In the genomic region with DNA sequence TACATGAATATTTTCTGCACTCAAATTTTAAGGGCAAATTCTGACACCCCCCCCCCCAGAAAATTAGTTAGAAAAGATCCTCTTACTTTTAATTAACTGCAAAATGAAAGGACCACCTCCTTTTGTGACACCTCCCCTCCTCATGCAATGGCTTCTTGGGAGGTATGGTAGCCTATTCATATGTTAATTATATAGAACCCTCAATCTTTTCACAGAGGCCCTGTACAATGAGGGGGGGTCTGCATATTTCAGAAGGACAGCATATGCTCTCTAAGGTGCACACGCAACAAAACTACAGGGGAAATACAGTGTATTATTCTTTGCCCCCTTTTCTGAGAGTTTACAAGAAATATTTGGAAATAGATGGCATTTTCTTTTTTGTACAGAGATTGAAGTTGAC, we compare ENCODE assay signal across 33 mouse cellular contexts. TPM values are rescaled to one million over a fixed set of nuclear protein-coding genes. Genes with fewer than 3 reads are reported as not detected.
DNase-seq lines count a peak whose midpoint lies in the region; ATAC-seq and TF ChIP-seq lines count a peak whose summit lies in the region.
"Had no signal": no experiment of that assay in that cellular context is flagged by ENCODE, and none has a peak within 500 bp of the region (broad histone marks: within the 10 kb centered on the region; RNA-seq: fewer than 3 reads in every experiment).

No protein-coding gene starts in this region.

- ATAC-seq in forebrain, embryonic 12.5 days (ENCODE audit: low FRiP score), result peak; percentile 79; the same call in 1 of the 2 replicates
- ATAC-seq in midbrain, embryonic 11.5 days (ENCODE audit: low FRiP score), result 0 out of 2 replicates have a peak, but pooled peaks have one; percentile 70
- no peak; the same call in 1 of the 2 replicates for ATAC-seq in midbrain, embryonic 14.5 days (ENCODE audit: low FRiP score, low TSS enrichment)
- ATAC-seq: CD4-positive, CD25-positive, alpha-beta regulatory T cell, adult 4 months; intestine, postnatal 0 days had no signal

- H3K4me3 ChIP-seq in forebrain, embryonic 12.5 days (replicated peaks), result no peak overlapping the region
- H3K4me3 ChIP-seq in forebrain, embryonic 10.5 days, result no peak overlapping the region
- H3K4me3 ChIP-seq in midbrain, embryonic 11.5 days (ENCODE audit: low read depth, low read length), result no peak overlapping the region
- no peak overlapping the region for H3K4me3 ChIP-seq in midbrain, embryonic 14.5 days (replicated peaks; ENCODE audit: low read depth, low read length)
- H3K4me3 ChIP-seq: embryonic facial prominence, embryonic 12.5 days; embryonic facial prominence, embryonic 15.5 days; heart, adult 2 months; hindbrain, embryonic 12.5 days; hindbrain, embryonic 15.5 days had no signal

- H3K27me3 ChIP-seq in forebrain, embryonic 12.5 days, result no peaks in the 10 kb centered on the region
- H3K27me3 ChIP-seq in forebrain, embryonic 10.5 days (ENCODE audit: poor library complexity, severe bottlenecking), result no peaks in the 10 kb centered on the region
- no peaks in the 10 kb centered on the region for H3K27me3 ChIP-seq in midbrain, embryonic 11.5 days (ENCODE audit: control insufficient read depth, insufficient read depth, low read length)
- no peaks in the 10 kb centered on the region for H3K27me3 ChIP-seq in midbrain, embryonic 14.5 days (ENCODE audit: control insufficient read depth, insufficient read depth, low read length)
- H3K27me3 ChIP-seq: embryonic facial prominence, embryonic 12.5 days; embryonic facial prominence, embryonic 15.5 days; hindbrain, embryonic 12.5 days; hindbrain, embryonic 15.5 days had no signal

- no peak overlapping the region for H3K27ac ChIP-seq in forebrain, embryonic 12.5 days
- H3K27ac ChIP-seq in forebrain, embryonic 10.5 days, result no peak overlapping the region
- H3K27ac ChIP-seq in midbrain, embryonic 11.5 days (ENCODE audit: low read depth, low read length), result no peak overlapping the region
- no peak overlapping the region for H3K27ac ChIP-seq in midbrain, embryonic 14.5 days (replicated peaks; ENCODE audit: low read depth, low read length)
- H3K27ac ChIP-seq: embryonic facial prominence, embryonic 12.5 days; embryonic facial prominence, embryonic 15.5 days; heart, adult 2 months; hindbrain, embryonic 12.5 days; hindbrain, embryonic 15.5 days had no signal

- H3K9me3 ChIP-seq in forebrain, embryonic 12.5 days, result no peaks in the 10 kb centered on the region
- no peaks in the 10 kb centered on the region for H3K9me3 ChIP-seq in forebrain, embryonic 10.5 days
- no peaks in the 10 kb centered on the region for H3K9me3 ChIP-seq in midbrain, embryonic 11.5 days (ENCODE audit: control insufficient read depth, low read length)
- H3K9me3 ChIP-seq in midbrain, embryonic 14.5 days (ENCODE audit: control insufficient read depth, low read length), result no peaks in the 10 kb centered on the region
- H3K9me3 ChIP-seq: embryonic facial prominence, embryonic 12.5 days; embryonic facial prominence, embryonic 15.5 days; hindbrain, embryonic 12.5 days; hindbrain, embryonic 15.5 days had no signal

- DNase-seq in forebrain, embryonic 10.5 days (ENCODE audit: extremely low spot score, low spot score), result no peak
- DNase-seq in midbrain, embryonic 11.5 days (ENCODE audit: low spot score, missing footprints), result no peak
- DNase-seq in midbrain, embryonic 14.5 days, result no peak
- peak; percentile 48 for DNase-seq in brain, embryonic 14.5 days (ENCODE audit: low read depth)
- DNase-seq in heart, adult 8-10 months (ENCODE audit: low spot score), result no peak
- DNase-seq: adrenal gland, adult 2 months; adrenal gland, postnatal 14 days; cerebellum, adult 11-12 months; cerebellum, adult 8-10 months; cerebellum, postnatal 10 days; cerebellum, postnatal 36 days; gastrocnemius, postnatal 10 days; gastrocnemius, postnatal 36 days; heart, adult 2 months had no signal

- H3K4me2 ChIP-seq in forebrain, embryonic 12.5 days, result no peak overlapping the region
- no peak overlapping the region for H3K4me2 ChIP-seq in midbrain, embryonic 11.5 days
- H3K4me2 ChIP-seq in midbrain, embryonic 14.5 days (ENCODE audit: low read length), result no peak overlapping the region
- H3K4me2 ChIP-seq: embryonic facial prominence, embryonic 12.5 days; embryonic facial prominence, embryonic 15.5 days; heart, embryonic 11.5 days; hindbrain, embryonic 12.5 days; hindbrain, embryonic 15.5 days had no signal

- 0 out of 2 replicates have a peak, but pooled peaks cover 2% of the 10 kb centered on the region for H3K4me1 ChIP-seq in forebrain, embryonic 12.5 days
- H3K4me1 ChIP-seq in forebrain, embryonic 10.5 days, result peaks cover 7% of the 10 kb centered on the region; the same call in 1 of the 2 replicates
- H3K4me1 ChIP-seq in midbrain, embryonic 11.5 days (ENCODE audit: control insufficient read depth, insufficient read depth, low read length), result no peaks in the 10 kb centered on the region
- no peaks in the 10 kb centered on the region for H3K4me1 ChIP-seq in midbrain, embryonic 14.5 days (ENCODE audit: control insufficient read depth, insufficient read depth, low read length)
- H3K4me1 ChIP-seq: embryonic facial prominence, embryonic 12.5 days; embryonic facial prominence, embryonic 15.5 days; hindbrain, embryonic 12.5 days; hindbrain, embryonic 15.5 days had no signal

- TF ChIP-seq CTCF in brain, embryonic 14.5 days (IDR thresholded peaks at IDR 0.05; ENCODE audit: borderline replicate concordance, extremely low read depth, insufficient read depth, insufficient read length), result no peak

- TF ChIP-seq POLR2A in brain, embryonic 14.5 days (IDR thresholded peaks at IDR 0.05; ENCODE audit: borderline replicate concordance, extremely low read depth, insufficient read depth, insufficient read length, poor library complexity, severe bottlenecking), result no peak

- no peak overlapping the region for H3K9ac ChIP-seq in forebrain, embryonic 12.5 days
- no peak overlapping the region for H3K9ac ChIP-seq in midbrain, embryonic 11.5 days (ENCODE audit: low read length)
- no peak overlapping the region for H3K9ac ChIP-seq in midbrain, embryonic 14.5 days (replicated peaks; ENCODE audit: low read length)
- H3K9ac ChIP-seq: embryonic facial prominence, embryonic 12.5 days; embryonic facial prominence, embryonic 15.5 days; hindbrain, embryonic 12.5 days; hindbrain, embryonic 15.5 days had no signal

- 34% methylated on average over 1 of the region's 1 CpGs for WGBS in forebrain, embryonic 12.5 days
- WGBS in forebrain, embryonic 10.5 days, result 49% methylated on average over 1 of the region's 1 CpGs
- WGBS in midbrain, embryonic 11.5 days, result 29% methylated on average over 1 of the region's 1 CpGs
- WGBS in midbrain, embryonic 14.5 days, result 23% methylated on average over 1 of the region's 1 CpGs

- H3K36me3 ChIP-seq in forebrain, embryonic 12.5 days (replicated peaks), result no peaks in the 10 kb centered on the region
- H3K36me3 ChIP-seq in forebrain, embryonic 10.5 days (replicated peaks), result no peaks in the 10 kb centered on the region
- H3K36me3 ChIP-seq in midbrain, embryonic 11.5 days (ENCODE audit: control insufficient read depth, insufficient read depth, low read length), result no peaks in the 10 kb centered on the region
- no peaks in the 10 kb centered on the region for H3K36me3 ChIP-seq in midbrain, embryonic 14.5 days (ENCODE audit: control insufficient read depth, insufficient read depth, low read length)
- H3K36me3 ChIP-seq: embryonic facial prominence, embryonic 12.5 days; embryonic facial prominence, embryonic 15.5 days; hindbrain, embryonic 12.5 days; hindbrain, embryonic 15.5 days had no signal

RNA-seq across cellular contexts. Expression of gene Gm7073, which starts 41.3 kb away (rescaled TPM):
- polyA plus RNA-seq in forebrain, embryonic 12.5 days (2016; fragmentation: Nextera tagmentation; extraction: Ambion mirVana), result not detected in 2 replicates
- not detected in 2 replicates for polyA plus RNA-seq in forebrain, embryonic 10.5 days (2016; fragmentation: Nextera tagmentation; extraction: Ambion mirVana)
- polyA plus RNA-seq in midbrain, embryonic 11.5 days (2014; fragmentation: Nextera tagmentation; extraction: Ambion mirVana), result not detected in 2 replicates
- not detected in 2 replicates for polyA plus RNA-seq in midbrain, embryonic 14.5 days (2014; fragmentation: Nextera tagmentation; extraction: Ambion mirVana)
- polyA plus RNA-seq in brain, embryonic 14.5 days (2012; rRNA removed), result not detected in 2 replicates
- not detected for total RNA-seq in heart, adult 8-10 months (2022)
- total RNA-seq: adrenal gland, adult 2 months; adrenal gland, postnatal 14 days; adrenal gland, postnatal 4 days; gastrocnemius, adult 18-20 months; gastrocnemius, postnatal 10 days; gastrocnemius, postnatal 36 days; granulocyte monocyte progenitor cell, adult 5-6 weeks; heart, adult 2 months; heart, postnatal 25 days; hematopoietic stem cell, adult 5-6 weeks; MEL had no signal
- polyA plus RNA-seq: adrenal gland, adult 2 months; C2C12; CD4-positive, CD25-positive, alpha-beta regulatory T cell, adult 4 months; cortical plate, adult 2 months; embryonic facial prominence, embryonic 12.5 days; embryonic facial prominence, embryonic 15.5 days; heart, adult 2 months; heart, embryonic 11.5 days; heart, embryonic 14.5 days; heart, postnatal 0 days; hindbrain, embryonic 12.5 days; hindbrain, embryonic 15.5 days; intestine, embryonic 14.5 days; intestine, postnatal 0 days had no signal
